Mouse (Mus musculus): ENCODE data around the gene Vezt. TPM values are rescaled to one million over a fixed set of nuclear protein-coding genes. Genes with fewer than 3 reads are reported as not detected.

The Vezt gene
- total and polyA plus RNA-seq, 3 experiments: 9.5 to 13.5 TPM; not detected in 1

DNA sequence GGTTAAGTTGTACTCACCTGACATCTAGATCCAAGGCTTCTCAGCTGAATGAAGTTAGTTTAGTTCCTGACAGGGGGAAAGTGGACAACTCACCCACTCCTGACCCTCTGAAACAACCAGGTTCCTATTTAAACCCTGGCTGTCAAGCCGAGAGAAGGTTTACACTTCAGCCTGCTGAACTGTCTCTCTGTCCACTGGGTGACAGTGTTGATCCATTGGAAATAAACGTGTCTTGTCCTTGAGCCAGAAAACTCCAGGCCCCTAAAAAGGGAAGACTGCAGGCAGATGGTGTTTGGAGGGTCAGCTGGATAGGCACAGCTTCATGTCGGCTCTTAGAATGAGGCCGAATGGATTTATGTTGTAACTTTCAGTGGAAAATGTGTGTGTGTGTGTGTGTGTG lies 90.3 kb downstream of the Vezt start:
- Histone ChIP-seq H3K4me1 (ENCODE audit: control insufficient read depth in 1 of 2, insufficient read depth in 2 of 2, low read length in 2 of 2) (peaks cover 0 to 2% of the 10 kb centered on the region in 2 experiments; a peak in 1 of 4 replicates), H3K9ac (ENCODE audit: control insufficient read depth, low read depth, low read length, poor library complexity, severe bottlenecking) (no peak overlapping the region), H3K79me2 (ENCODE audit: control insufficient read depth, insufficient read depth, low read length, poor library complexity) (no peaks in the 10 kb centered on the region), H3K27ac (ENCODE audit: control insufficient read depth, low read depth, low read length) (no peak overlapping the region), H3K9me3 (replicated peaks; ENCODE audit: insufficient read depth, low read length) (no peaks in the 10 kb centered on the region), H3K4me3 (ENCODE audit: control insufficient read depth in 1 of 2, insufficient read depth in 1 of 2, low read depth in 2 of 2, low read length in 2 of 2) (no peak overlapping the region), H3K27me3 (ENCODE audit: control insufficient read depth in 1 of 2, insufficient read depth in 2 of 2, low read length in 2 of 2) (no peaks in the 10 kb centered on the region), H3K36me3 (ENCODE audit: control insufficient read depth in 1 of 2, insufficient read depth in 2 of 2, low read length in 2 of 2) (peaks cover 0 to 3% of the 10 kb centered on the region in 2 experiments; a peak in 1 of 4 replicates)
- DNase-seq (ENCODE audit: low read depth, low spot score): peak; percentile 10
- TF ChIP-seq KAT2A (conservative IDR thresholded peaks at IDR 0.05; ENCODE audit: low read depth, low read length): no peak
- no peak for TF ChIP-seq NRF1 (IDR thresholded peaks at IDR 0.05; ENCODE audit: insufficient read depth, low read depth, low read length, poor library complexity, severe bottlenecking)
- TF ChIP-seq NELFE (IDR thresholded peaks at IDR 0.05; ENCODE audit: low read depth, low read length): no peak
- peak in 2 of 3 experiments; percentile 36 to 38; a peak in 3 of 6 replicates for TF ChIP-seq CTCF (IDR thresholded peaks at IDR 0.05 in 2 of 3, conservative IDR thresholded peaks at IDR 0.05 in 1 of 3; ENCODE audit: control insufficient read depth in 1 of 3, insufficient read depth in 1 of 3, low read depth in 2 of 3, low read length in 3 of 3, poor library complexity in 1 of 3, severe bottlenecking in 1 of 3)
- TF ChIP-seq SMC3 (IDR thresholded peaks at IDR 0.05; ENCODE audit: low read depth, low read length): peak; percentile 48
- peak; percentile 45 for TF ChIP-seq RAD21 (IDR thresholded peaks at IDR 0.05; ENCODE audit: low read depth, low read length)

GRCm38 (mm10) chr10:93944241-93944640 lies 91.4 kb downstream of the Vezt start:
- H3K9me3 ChIP-seq (replicated peaks; ENCODE audit: insufficient read depth, low read length): no peaks in the 10 kb centered on the region
- no peaks in the 10 kb centered on the region for H3K4me1 ChIP-seq (ENCODE audit: control insufficient read depth in 1 of 2, insufficient read depth in 2 of 2, low read length in 2 of 2)
- no peak overlapping the region for H3K27ac ChIP-seq (ENCODE audit: control insufficient read depth, low read depth, low read length)
- H3K4me3 ChIP-seq (ENCODE audit: control insufficient read depth in 1 of 2, insufficient read depth in 1 of 2, low read depth in 2 of 2, low read length in 2 of 2): no peak overlapping the region
- no peaks in the 10 kb centered on the region for H3K36me3 ChIP-seq (ENCODE audit: control insufficient read depth in 1 of 2, insufficient read depth in 2 of 2, low read length in 2 of 2)
- no peaks in the 10 kb centered on the region for H3K79me2 ChIP-seq (ENCODE audit: control insufficient read depth, insufficient read depth, low read length, poor library complexity)
- TF ChIP-seq ETS1 (IDR thresholded peaks at IDR 0.05; ENCODE audit: low read depth, low read length): no peak
- no peak for TF ChIP-seq ZKSCAN1 (IDR thresholded peaks at IDR 0.05; ENCODE audit: low read depth, low read length)
- TF ChIP-seq ZMIZ1 (IDR thresholded peaks at IDR 0.05; ENCODE audit: low read depth, low read length): no peak
- TF ChIP-seq MAFK (IDR thresholded peaks at IDR 0.05; ENCODE audit: borderline replicate concordance, low read depth, low read length): no peak
- no peak for TF ChIP-seq TAL1 (IDR thresholded peaks at IDR 0.05; ENCODE audit: low read length)
- TF ChIP-seq ZC3H11A (IDR thresholded peaks at IDR 0.05; ENCODE audit: low read depth, low read length): no peak
- no peak for TF ChIP-seq MYC (IDR thresholded peaks at IDR 0.05; ENCODE audit: low read depth, low read length)
- TF ChIP-seq MAZ (IDR thresholded peaks at IDR 0.05; ENCODE audit: low read depth, low read length): no peak
- no peak for TF ChIP-seq GABPA (IDR thresholded peaks at IDR 0.05; ENCODE audit: low read depth, low read length)
- H3K9ac ChIP-seq (ENCODE audit: control insufficient read depth, low read depth, low read length, poor library complexity, severe bottlenecking): no peak overlapping the region
- no peaks in the 10 kb centered on the region for H3K27me3 ChIP-seq (ENCODE audit: control insufficient read depth in 1 of 2, insufficient read depth in 2 of 2, low read length in 2 of 2)
- no peak for DNase-seq (ENCODE audit: low read depth, low spot score)

DNA sequence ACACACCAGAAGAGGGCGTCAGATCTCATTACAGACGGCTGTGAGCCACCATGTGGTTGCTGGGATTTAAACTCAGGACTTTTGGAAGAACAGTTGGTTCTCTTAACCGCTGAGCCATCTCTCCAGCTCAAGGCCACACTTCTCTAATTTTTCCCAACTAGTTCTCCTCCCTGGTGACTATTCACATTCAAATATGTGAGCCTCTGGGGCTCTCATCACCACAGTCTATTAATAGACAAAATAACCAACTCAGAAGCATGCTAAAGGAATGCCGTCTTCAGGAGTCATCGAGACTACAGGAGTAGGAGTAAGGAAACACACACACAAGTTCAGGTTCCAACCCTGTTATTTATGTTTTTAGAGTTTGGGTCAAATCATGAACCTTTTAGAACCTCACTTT lies 95.3 kb downstream of the Vezt start:
- no peak overlapping the region for H3K9ac ChIP-seq (ENCODE audit: control insufficient read depth, low read depth, low read length, poor library complexity, severe bottlenecking)
- H3K79me2 ChIP-seq (ENCODE audit: control insufficient read depth, insufficient read depth, low read length, poor library complexity): no peaks in the 10 kb centered on the region
- H3K36me3 ChIP-seq (ENCODE audit: control insufficient read depth in 1 of 2, insufficient read depth in 2 of 2, low read length in 2 of 2): no peaks in the 10 kb centered on the region
- no peaks in the 10 kb centered on the region for H3K4me1 ChIP-seq (ENCODE audit: control insufficient read depth in 1 of 2, insufficient read depth in 2 of 2, low read length in 2 of 2)
- H3K4me3 ChIP-seq (ENCODE audit: control insufficient read depth in 1 of 2, insufficient read depth in 1 of 2, low read depth in 2 of 2, low read length in 2 of 2): no peak overlapping the region
- DNase-seq (ENCODE audit: low read depth, low spot score): no peak
- H3K9me3 ChIP-seq (replicated peaks; ENCODE audit: insufficient read depth, low read length): no peaks in the 10 kb centered on the region
- no peaks in the 10 kb centered on the region for H3K27me3 ChIP-seq (ENCODE audit: control insufficient read depth in 1 of 2, insufficient read depth in 2 of 2, low read length in 2 of 2)
- H3K27ac ChIP-seq (ENCODE audit: control insufficient read depth, low read depth, low read length): no peak overlapping the region
- TF ChIP-seq ETS1 (IDR thresholded peaks at IDR 0.05; ENCODE audit: low read depth, low read length) (no peak), TAL1 (IDR thresholded peaks at IDR 0.05; ENCODE audit: low read length) (no peak), TBP (IDR thresholded peaks at IDR 0.05; ENCODE audit: low read depth, low read length) (no peak), RAD21 (IDR thresholded peaks at IDR 0.05; ENCODE audit: low read depth, low read length) (no peak), SMC3 (IDR thresholded peaks at IDR 0.05; ENCODE audit: low read depth, low read length) (no peak), SIN3A (IDR thresholded peaks at IDR 0.05; ENCODE audit: low read length) (no peak), KAT2A (conservative IDR thresholded peaks at IDR 0.05; ENCODE audit: low read depth, low read length) (no peak), CTCF (IDR thresholded peaks at IDR 0.05 in 2 of 3, conservative IDR thresholded peaks at IDR 0.05 in 1 of 3; ENCODE audit: control insufficient read depth in 1 of 3, insufficient read depth in 1 of 3, low read depth in 2 of 3, low read length in 3 of 3, poor library complexity in 1 of 3, severe bottlenecking in 1 of 3) (no peak), POLR2AphosphoS5 (IDR thresholded peaks at IDR 0.05; ENCODE audit: borderline replicate concordance, low read depth, low read length) (no peak), UBTF (IDR thresholded peaks at IDR 0.05; ENCODE audit: borderline replicate concordance, insufficient read depth, low read depth, low read length) (no peak)
